Mouse (Mus musculus) erythroblast, adult 5-6 weeks (primary cell): ENCODE measurements around the gene Gm13057. TPM values are rescaled to one million over a fixed set of nuclear protein-coding genes. Genes with fewer than 3 reads are reported as not detected.
"Not testable (repeated sequence)": the region's sequence is repeated elsewhere in the genome, so short reads cannot be mapped to it uniquely, and the experiment has no call there.

Source experiments
- ATAC-seq: replicated peaks from 2 replicates; pipeline ENCODE4 v1.8.0; 2016; ENCODE audit warnings: moderate number of reproducible peaks, mild to moderate bottlenecking, moderate TSS enrichment, inconsistent platforms; ENCODE audit not compliant: poor library complexity, low FRiP score, severe bottlenecking
- total RNA-seq, 2 experiments: library from RNA; stranded (forward) in 1 of 2; stranded (reverse) in 1 of 2; fragments of 150-400 nt in 1 of 2; fragments of 200-764, 138-1000 nt in 1 of 2; gene quantifications; 2 replicates each; pipeline versions ENCODE4 v1.2.3 to v1.2.4; 2015 to 2017; ENCODE audit warnings: low replicate concordance in 2 of 2

The Gm13057 gene
- not detected in 2 replicates for total RNA-seq (2015; ENCODE audit: low replicate concordance)
- not detected in 2 replicates for total RNA-seq (2017; ENCODE audit: low replicate concordance)

DNA sequence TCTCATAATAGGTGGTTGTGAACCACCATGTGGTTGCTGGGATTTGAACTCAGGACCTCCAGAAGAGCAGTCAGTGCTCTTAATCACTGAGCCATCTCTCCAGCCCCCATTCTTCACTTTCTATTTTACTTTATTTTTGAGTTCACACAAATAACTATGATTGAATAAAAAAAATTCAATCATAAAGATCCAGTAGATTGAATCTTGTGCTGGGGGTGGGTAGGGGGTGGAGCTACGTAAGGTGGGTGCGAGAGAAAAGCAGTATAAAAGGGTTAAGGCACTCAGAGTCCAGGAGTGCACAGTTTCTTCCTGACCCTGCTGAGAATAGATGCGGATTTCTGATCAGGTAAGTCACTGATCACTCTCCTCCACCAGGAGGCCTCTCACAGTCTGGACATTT, at the start of gene Gm13057, which contains the start of gene BC080695:
Gm13057 (plus strand) TSS at position 310 of the 400 bp plus-strand sequence.
BC080695 (plus strand) TSS at position 301 of the 400 bp plus-strand sequence.
- ATAC-seq = not testable (repeated sequence)

DNA sequence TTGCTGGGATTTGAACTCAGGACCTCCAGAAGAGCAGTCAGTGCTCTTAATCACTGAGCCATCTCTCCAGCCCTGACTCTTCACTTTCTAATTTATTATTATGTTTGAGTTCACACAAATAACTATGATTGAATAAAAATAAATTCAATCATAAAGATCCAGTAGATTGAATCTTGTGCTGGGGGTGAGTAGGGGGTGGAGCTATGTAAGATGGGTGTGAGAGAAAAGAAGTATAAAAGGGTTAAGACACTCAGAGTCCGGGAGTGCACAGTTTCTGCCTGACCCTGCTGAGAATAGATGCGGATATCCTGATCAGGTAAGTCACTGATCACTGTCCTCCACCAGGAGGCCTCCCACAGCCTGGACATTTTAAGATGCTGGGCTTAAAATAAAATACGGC, 40.5 kb upstream of the Gm13057 start, which contains the start of gene Gm13043:
Gm13043 (plus strand) TSS at position 301 of the 400 bp plus-strand sequence.
- ATAC-seq = no peak

DNA sequence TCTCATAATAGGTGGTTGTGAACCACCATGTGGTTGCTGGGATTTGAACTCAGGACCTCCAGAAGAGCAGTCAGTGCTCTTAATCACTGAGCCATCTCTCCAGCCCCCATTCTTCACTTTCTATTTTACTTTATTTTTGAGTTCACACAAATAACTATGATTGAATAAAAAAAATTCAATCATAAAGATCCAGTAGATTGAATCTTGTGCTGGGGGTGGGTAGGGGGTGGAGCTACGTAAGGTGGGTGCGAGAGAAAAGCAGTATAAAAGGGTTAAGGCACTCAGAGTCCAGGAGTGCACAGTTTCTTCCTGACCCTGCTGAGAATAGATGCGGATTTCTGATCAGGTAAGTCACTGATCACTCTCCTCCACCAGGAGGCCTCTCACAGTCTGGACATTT, 15.9 kb upstream of the Gm13057 start, which contains the start of gene Gm13040:
Gm13040 (plus strand) TSS at position 301 of the 400 bp plus-strand sequence.
- ATAC-seq = not testable (repeated sequence)

Other genes with a start within 250 kb of the Gm13057 start
- not detected in 2 replicates for gene Lrrc38, start 202.0 kb upstream of the Gm13057 start, total RNA-seq (2015; ENCODE audit: low replicate concordance)
- gene Lrrc38, start 202.0 kb upstream of the Gm13057 start, total RNA-seq (2017; ENCODE audit: low replicate concordance) = not detected in 2 replicates
- gene Pramel1, start 157.3 kb upstream of the Gm13057 start, total RNA-seq (2015; ENCODE audit: low replicate concordance) = not detected in 2 replicates
- not detected in 2 replicates for gene Pramel1, start 157.3 kb upstream of the Gm13057 start, total RNA-seq (2017; ENCODE audit: low replicate concordance)
- gene Pramef8, start 139.3 kb upstream of the Gm13057 start, total RNA-seq (2015; ENCODE audit: low replicate concordance) = 2.5 and 4.4 TPM in 2 replicates
- gene Pramef8, start 139.3 kb upstream of the Gm13057 start, total RNA-seq (2017; ENCODE audit: low replicate concordance) = 4.3 and 4.9 TPM in 2 replicates
- not detected in 2 replicates for gene Oog4, start 101.4 kb upstream of the Gm13057 start, total RNA-seq (2015; ENCODE audit: low replicate concordance)
- not detected in 2 replicates for gene Oog4, start 101.4 kb upstream of the Gm13057 start, total RNA-seq (2017; ENCODE audit: low replicate concordance)
- not detected in 2 replicates for gene Gm13043, start 40.4 kb upstream of the Gm13057 start, total RNA-seq (2015; ENCODE audit: low replicate concordance)
- not detected in 2 replicates for gene Gm13043, start 40.4 kb upstream of the Gm13057 start, total RNA-seq (2017; ENCODE audit: low replicate concordance)
- not detected in 2 replicates for gene Gm13040, start 15.8 kb upstream of the Gm13057 start, total RNA-seq (2015; ENCODE audit: low replicate concordance)
- not detected in 2 replicates for gene Gm13040, start 15.8 kb upstream of the Gm13057 start, total RNA-seq (2017; ENCODE audit: low replicate concordance)
- not detected in 2 replicates for gene BC080695, start within 50 bp of the Gm13057 start, total RNA-seq (2015; ENCODE audit: low replicate concordance)
- not detected in 2 replicates for gene BC080695, start within 50 bp of the Gm13057 start, total RNA-seq (2017; ENCODE audit: low replicate concordance)
- gene Gm13083, start 63.3 kb downstream of the Gm13057 start, total RNA-seq (2015; ENCODE audit: low replicate concordance) = not detected in 2 replicates
- not detected in 2 replicates for gene Gm13083, start 63.3 kb downstream of the Gm13057 start, total RNA-seq (2017; ENCODE audit: low replicate concordance)
- not detected in 2 replicates for gene Gm13088, start 105.5 kb downstream of the Gm13057 start, total RNA-seq (2015; ENCODE audit: low replicate concordance)
- gene Gm13088, start 105.5 kb downstream of the Gm13057 start, total RNA-seq (2017; ENCODE audit: low replicate concordance) = not detected in 2 replicates
- not detected in 2 replicates for gene Gm13089, start 151.0 kb downstream of the Gm13057 start, total RNA-seq (2015; ENCODE audit: low replicate concordance)
- not detected in 2 replicates for gene Gm13089, start 151.0 kb downstream of the Gm13057 start, total RNA-seq (2017; ENCODE audit: low replicate concordance)
- not detected in 2 replicates for gene Gm13078, start 167.7 kb downstream of the Gm13057 start, total RNA-seq (2015; ENCODE audit: low replicate concordance)
- not detected in 2 replicates for gene Gm13078, start 167.7 kb downstream of the Gm13057 start, total RNA-seq (2017; ENCODE audit: low replicate concordance)
- not detected in 2 replicates for gene Gm13023, start 237.6 kb downstream of the Gm13057 start, total RNA-seq (2015; ENCODE audit: low replicate concordance)
- gene Gm13023, start 237.6 kb downstream of the Gm13057 start, total RNA-seq (2017; ENCODE audit: low replicate concordance) = not detected in 2 replicates